Mouse (Mus musculus) limb, embryonic 12.5 days (tissue): ENCODE results near the gene Plagl2. TPM values are rescaled to one million over a fixed set of nuclear protein-coding genes. Genes with fewer than 3 reads are reported as not detected.

Experiments
- ATAC-seq: fragments of 200-750 bp; cut with Nextera tagmentation; 2 replicates; pipeline ENCODE4 v1.8.0; 2017; ENCODE audit warnings: low read depth, moderate TSS enrichment; ENCODE audit not compliant: insufficient number of reproducible peaks, insufficient read depth, low FRiP score, low TSS enrichment
- H3K27ac ChIP-seq: fragments of 300-500 bp; sonication (generic); 2 replicates; pipeline ENCODE4 v1.5.1; 2016; ENCODE audit warnings: mild to moderate bottlenecking, moderate library complexity
- H3K27me3 ChIP-seq: fragments of 300-500 bp; sonication (generic); 2 replicates; pipeline ENCODE4 v1.6.1; 2016; ENCODE audit warnings: mild to moderate bottlenecking, moderate library complexity
- H3K36me3 ChIP-seq: fragments of 300-500 bp; sonication (generic); 2 replicates; pipeline ENCODE4 v1.6.1; 2016; ENCODE audit warnings: mild to moderate bottlenecking, moderate library complexity
- H3K4me1 ChIP-seq: fragments of 300-500 bp; sonication (generic); replicated peaks from 2 replicates; pipeline ENCODE4 v1.6.1; 2016
- H3K4me2 ChIP-seq: fragments of 300-500 bp; sonication (generic); 2 replicates; pipeline ENCODE4 v1.6.1; 2016; ENCODE audit warnings: mild to moderate bottlenecking, moderate library complexity
- H3K4me3 ChIP-seq: fragments of 300-500 bp; sonication (generic); replicated peaks from 2 replicates; pipeline ENCODE4 v1.5.1; 2016; ENCODE audit warnings: mild to moderate bottlenecking
- H3K9ac ChIP-seq: fragments of 300-500 bp; sonication (generic); replicated peaks from 2 replicates; pipeline ENCODE4 v1.6.1; 2016; ENCODE audit warnings: mild to moderate bottlenecking, moderate library complexity
- H3K9me3 ChIP-seq: fragments of 300-500 bp; sonication (generic); 2 replicates; pipeline ENCODE4 v1.6.1; 2016; ENCODE audit warnings: mild to moderate bottlenecking, moderate library complexity
- WGBS: fragments of 180-500 bp; shearing (Covaris S2); methylation state at CpG from one replicate; pipeline ENCODE4 v1.1.7; 2016; 5-methylcytosine and 5-hydroxymethylcytosine counted together
- polyA plus RNA-seq: library from polyadenylated mRNA; unstranded; fragments of >200 nt; fragmentation: Nextera tagmentation; extraction: Ambion mirVana; gene quantifications from 2 replicates; pipeline ENCODE4 v1.2.1, GENCODE M21; 2016

Plagl2 gene
- polyA plus RNA-seq, 1 experiment from 2014 or later: 13.3 TPM

GRCm38 (mm10) chr2:153267331-153267730 is 26.1 kb upstream of the Plagl2 start:
- Histone ChIP-seq H3K36me3 (peaks cover 54% of the 10 kb centered on the region), H3K9ac (no peak overlapping the region), H3K4me2 (no peak overlapping the region), H3K9me3 (no peaks in the 10 kb centered on the region), H3K4me1 (peaks cover 7% of the 10 kb centered on the region), H3K4me3 (no peak overlapping the region), H3K27ac (no peak overlapping the region), H3K27me3 (no peaks in the 10 kb centered on the region)
- ATAC-seq: no peak
- 92% methylated on average over 2 of the region's 2 CpGs for WGBS

- Histone ChIP-seq H3K27me3 (no peaks in the 10 kb centered on the region), H3K9me3 (no peaks in the 10 kb centered on the region), H3K9ac (no peak overlapping the region), H3K4me1 (peaks cover 6% of the 10 kb centered on the region; the same call in 1 of the 2 replicates), H3K36me3 (peaks cover 79% of the 10 kb centered on the region), H3K4me3 (no peak overlapping the region), H3K4me2 (no peak overlapping the region), H3K27ac (no peak overlapping the region)
- no peak for ATAC-seq
- WGBS: 79% methylated on average over 7 of the region's 7 CpGs
Measured at GRCm38 (mm10) chr2:153263053-153263452, 21.8 kb upstream of the Plagl2 start.

- Histone ChIP-seq H3K9ac (no peak overlapping the region), H3K36me3 (peaks cover 62% of the 10 kb centered on the region), H3K4me2 (no peak overlapping the region), H3K27ac (no peak overlapping the region), H3K9me3 (no peaks in the 10 kb centered on the region), H3K4me3 (no peak overlapping the region), H3K4me1 (peaks cover 6% of the 10 kb centered on the region; the same call in 1 of the 2 replicates), H3K27me3 (no peaks in the 10 kb centered on the region)
- WGBS: 70% methylated on average over 3 of the region's 3 CpGs
- no peak for ATAC-seq
Measured at GRCm38 (mm10) chr2:153259864-153260674, 18.8 kb upstream of the Plagl2 start.

GRCm38 (mm10) chr2:153259030-153259863 is 18.0 kb upstream of the Plagl2 start:
- WGBS: 79% methylated on average over 12 of the region's 12 CpGs
- Histone ChIP-seq H3K4me3 (no peak overlapping the region), H3K36me3 (peaks cover 62% of the 10 kb centered on the region), H3K27me3 (no peaks in the 10 kb centered on the region), H3K4me2 (no peak overlapping the region), H3K9ac (0 out of 2 replicates have a peak overlapping the region, but pooled peaks have one; percentile 14), H3K9me3 (no peaks in the 10 kb centered on the region), H3K27ac (no peak overlapping the region), H3K4me1 (peaks cover 6% of the 10 kb centered on the region; the same call in 1 of the 2 replicates)
- no peak for ATAC-seq

- Histone ChIP-seq H3K4me1 (peaks cover 6% of the 10 kb centered on the region; the same call in 1 of the 2 replicates), H3K9me3 (no peaks in the 10 kb centered on the region), H3K36me3 (peaks cover 60% of the 10 kb centered on the region), H3K4me2 (no peak overlapping the region), H3K4me3 (no peak overlapping the region), H3K9ac (no peak overlapping the region), H3K27me3 (no peaks in the 10 kb centered on the region), H3K27ac (no peak overlapping the region)
- 85% methylated on average over 2 of the region's 2 CpGs for WGBS
- ATAC-seq: no peak
Measured at GRCm38 (mm10) chr2:153256604-153257003, 15.4 kb upstream of the Plagl2 start.

GRCm38 (mm10) chr2:153249751-153250150 is 8.5 kb upstream of the Plagl2 start:
- no peak for ATAC-seq
- 91% methylated on average over 5 of the region's 5 CpGs for WGBS

GRCm38 (mm10) chr2:153242156-153242555 is 930 bp upstream of the Plagl2 start:
- Histone ChIP-seq H3K27ac (no peak overlapping the region; the same call in 1 of the 2 replicates), H3K4me1 (peaks cover 31% of the 10 kb centered on the region), H3K4me3 (peak overlapping the region; percentile 98), H3K4me2 (peak overlapping the region; percentile 94), H3K27me3 (no peaks in the 10 kb centered on the region), H3K9ac (peak overlapping the region; percentile 98), H3K36me3 (peaks cover 45% of the 10 kb centered on the region), H3K9me3 (no peaks in the 10 kb centered on the region)
- 66% methylated on average over 6 of the region's 6 CpGs for WGBS
- no peak for ATAC-seq

More at GRCm38 (mm10) chr2:153249751-153250150, 8.5 kb upstream of the Plagl2 start:
- H3K27me3 ChIP-seq: no peaks in the 10 kb centered on the region
- H3K27ac ChIP-seq: no peak overlapping the region
- no peak overlapping the region for H3K9ac ChIP-seq
- no peak overlapping the region for H3K4me3 ChIP-seq
- H3K9me3 ChIP-seq: no peaks in the 10 kb centered on the region
- peaks cover 83% of the 10 kb centered on the region for H3K36me3 ChIP-seq
- H3K4me2 ChIP-seq: no peak overlapping the region
- no peaks in the 10 kb centered on the region for H3K4me1 ChIP-seq

- Histone ChIP-seq H3K9me3 (no peaks in the 10 kb centered on the region), H3K27me3 (no peaks in the 10 kb centered on the region), H3K27ac (peak overlapping the region; percentile 94), H3K4me2 (peak overlapping the region; percentile 94), H3K4me3 (peak overlapping the region; percentile 98), H3K4me1 (peaks cover 31% of the 10 kb centered on the region), H3K36me3 (peaks cover 47% of the 10 kb centered on the region), H3K9ac (peak overlapping the region; percentile 98)
- peak; percentile 62 for ATAC-seq
- under 1% methylated on average over 33 of the region's 33 CpGs for WGBS
Measured at GRCm38 (mm10) chr2:153240701-153241235, 458 bp downstream of the Plagl2 start.

GRCm38 (mm10) chr2:153239860-153240480 is 1.3 kb downstream of the Plagl2 start:
- peak overlapping the region; percentile 94 for H3K4me2 ChIP-seq
- peak overlapping the region; percentile 98 for H3K4me3 ChIP-seq
- no peaks in the 10 kb centered on the region for H3K27me3 ChIP-seq
- peak overlapping the region; percentile 94 for H3K27ac ChIP-seq
- peak overlapping the region; percentile 98 for H3K9ac ChIP-seq
- no peaks in the 10 kb centered on the region for H3K9me3 ChIP-seq
- no peak for ATAC-seq
- H3K36me3 ChIP-seq: peaks cover 47% of the 10 kb centered on the region
- H3K4me1 ChIP-seq: peaks cover 31% of the 10 kb centered on the region
- 5% methylated on average over 17 of the region's 22 CpGs for WGBS

GRCm38 (mm10) chr2:153239021-153239859 is 2.0 kb downstream of the Plagl2 start:
- no peak for ATAC-seq
- H3K4me2 ChIP-seq: peak overlapping the region; percentile 94
- no peaks in the 10 kb centered on the region for H3K9me3 ChIP-seq
- peak overlapping the region; percentile 98 for H3K9ac ChIP-seq
- peak overlapping the region; percentile 94 for H3K27ac ChIP-seq
- WGBS: 64% methylated on average over 7 of the region's 7 CpGs
- peaks cover 47% of the 10 kb centered on the region for H3K36me3 ChIP-seq
- H3K27me3 ChIP-seq: no peaks in the 10 kb centered on the region
- H3K4me1 ChIP-seq: peaks cover 31% of the 10 kb centered on the region
- peak overlapping the region; percentile 98 for H3K4me3 ChIP-seq
